In genomic region chr6:72677079-72677478, GRCm38 (mm10) we compare ENCODE assay signal across 8 mouse cellular contexts.
DNase-seq lines count a peak whose midpoint lies in the region; ATAC-seq and TF ChIP-seq lines count a peak whose summit lies in the region.

No protein-coding gene starts in this region.

- 6% methylated on average over 10 of the region's 10 CpGs for WGBS in hindbrain, embryonic 12.5 days
- WGBS in midbrain, embryonic 11.5 days, result 9% methylated on average over 10 of the region's 10 CpGs

- no peaks in the 10 kb centered on the region for H3K27me3 ChIP-seq in E14TG2a.4 (ENCODE audit: insufficient read depth, low read length)
- H3K27me3 ChIP-seq in hindbrain, embryonic 12.5 days, result peaks cover 14% of the 10 kb centered on the region; the same call in 1 of the 2 replicates
- H3K27me3 ChIP-seq in midbrain, embryonic 11.5 days (ENCODE audit: control insufficient read depth, insufficient read depth, low read length), result peaks cover 4% of the 10 kb centered on the region; the same call in 1 of the 2 replicates

- no peak for DNase-seq in gastrocnemius, adult 2 months
- DNase-seq in gastrocnemius, adult 8-10 months (ENCODE audit: low spot score in 2 of 2), result no peak
- no peak for DNase-seq in midbrain, embryonic 11.5 days (ENCODE audit: low spot score, missing footprints)
- no peak for DNase-seq in layer of hippocampus, adult 9-11 months
- no peak for DNase-seq in left cerebral cortex, adult 11 months (ENCODE audit: low spot score)
- DNase-seq in testis, postnatal 14 days (ENCODE audit: low spot score), result no peak

- H3K4me3 ChIP-seq in gastrocnemius, adult 2 months, result no peak overlapping the region; the same call in 1 of the 2 replicates
- peak overlapping the region; percentile 66 for H3K4me3 ChIP-seq in E14TG2a.4 (replicated peaks; ENCODE audit: low read length)
- peak overlapping the region; percentile 23 for H3K4me3 ChIP-seq in hindbrain, embryonic 12.5 days
- peak overlapping the region; percentile 9; the same call in 1 of the 2 replicates for H3K4me3 ChIP-seq in midbrain, embryonic 11.5 days (ENCODE audit: low read depth, low read length)

- H3K36me3 ChIP-seq in E14TG2a.4 (ENCODE audit: insufficient read depth, low read length), result peaks cover 18% of the 10 kb centered on the region
- no peaks in the 10 kb centered on the region for H3K36me3 ChIP-seq in hindbrain, embryonic 12.5 days
- no peaks in the 10 kb centered on the region for H3K36me3 ChIP-seq in midbrain, embryonic 11.5 days (ENCODE audit: control insufficient read depth, insufficient read depth, low read length)

- no peak for TF ChIP-seq CTCF in gastrocnemius, adult 2 months (IDR thresholded peaks at IDR 0.05)
- no peak for TF ChIP-seq CTCF in E14TG2a.4 (conservative IDR thresholded peaks at IDR 0.05; ENCODE audit: low read length)

- peaks cover 86% of the 10 kb centered on the region for H3K4me1 ChIP-seq in E14TG2a.4 (replicated peaks; ENCODE audit: low read depth, low read length)
- peaks cover 37% of the 10 kb centered on the region for H3K4me1 ChIP-seq in hindbrain, embryonic 12.5 days
- peaks cover 42% of the 10 kb centered on the region for H3K4me1 ChIP-seq in midbrain, embryonic 11.5 days (ENCODE audit: control insufficient read depth, insufficient read depth, low read length)

- intact Hi-C loops in gastrocnemius, adult 2 months (cut with DNase I), result loop anchor here (2.0 to 5.0 kb wide), 2 partner anchors 75 to 112 kb away; partner anchors contain the start of gene Tcf7l1

- H3K4me2 ChIP-seq in hindbrain, embryonic 12.5 days (replicated peaks), result peak overlapping the region; percentile 51
- H3K4me2 ChIP-seq in midbrain, embryonic 11.5 days, result peak overlapping the region; percentile 41

- peak; percentile 35 for ATAC-seq in hindbrain, embryonic 12.5 days (ENCODE audit: low FRiP score)
- ATAC-seq in midbrain, embryonic 11.5 days (ENCODE audit: low FRiP score), result no peak; the same call in 1 of the 2 replicates

- H3K9me3 ChIP-seq in E14TG2a.4 (ENCODE audit: low read length), result no peaks in the 10 kb centered on the region
- H3K9me3 ChIP-seq in hindbrain, embryonic 12.5 days (replicated peaks), result no peaks in the 10 kb centered on the region
- H3K9me3 ChIP-seq in midbrain, embryonic 11.5 days (ENCODE audit: control insufficient read depth, low read length), result no peaks in the 10 kb centered on the region

- H3K9ac ChIP-seq in hindbrain, embryonic 12.5 days, result peak overlapping the region; percentile 9; the same call in 1 of the 2 replicates
- peak overlapping the region; percentile 40; the same call in 1 of the 2 replicates for H3K9ac ChIP-seq in midbrain, embryonic 11.5 days (ENCODE audit: low read length)

- 0 out of 2 replicates have a peak overlapping the region, but pooled peaks have one; percentile 20 for H3K27ac ChIP-seq in gastrocnemius, adult 2 months
- peak overlapping the region; percentile 71 for H3K27ac ChIP-seq in hindbrain, embryonic 12.5 days
- peak overlapping the region; percentile 79 for H3K27ac ChIP-seq in midbrain, embryonic 11.5 days (ENCODE audit: low read depth, low read length)

Comparison
In these comparisons a context has a peak if more than half of its experiments do, and no peak if none do; other contexts are left out.
1. H3K27ac ChIP-seq: peak in every context shown above with its lines; median percentile 79 in midbrain, embryonic 11.5 days; 71 in hindbrain, embryonic 12.5 days; 20 in gastrocnemius, adult 2 months.